Mouse (Mus musculus) MN1 (cell line): ENCODE data around the gene Bap1.

Experiments used
- DNase-seq: peaks from one replicate; pipeline ENCODE4 v3.0.0-alpha.2; 2016; ENCODE audit warnings: low spot score

Gene Bap1

GRCm38 (mm10) chr14:31233996-31234591 is 17.2 kb upstream of the Bap1 start:
- peak; percentile 82 for DNase-seq

DNA sequence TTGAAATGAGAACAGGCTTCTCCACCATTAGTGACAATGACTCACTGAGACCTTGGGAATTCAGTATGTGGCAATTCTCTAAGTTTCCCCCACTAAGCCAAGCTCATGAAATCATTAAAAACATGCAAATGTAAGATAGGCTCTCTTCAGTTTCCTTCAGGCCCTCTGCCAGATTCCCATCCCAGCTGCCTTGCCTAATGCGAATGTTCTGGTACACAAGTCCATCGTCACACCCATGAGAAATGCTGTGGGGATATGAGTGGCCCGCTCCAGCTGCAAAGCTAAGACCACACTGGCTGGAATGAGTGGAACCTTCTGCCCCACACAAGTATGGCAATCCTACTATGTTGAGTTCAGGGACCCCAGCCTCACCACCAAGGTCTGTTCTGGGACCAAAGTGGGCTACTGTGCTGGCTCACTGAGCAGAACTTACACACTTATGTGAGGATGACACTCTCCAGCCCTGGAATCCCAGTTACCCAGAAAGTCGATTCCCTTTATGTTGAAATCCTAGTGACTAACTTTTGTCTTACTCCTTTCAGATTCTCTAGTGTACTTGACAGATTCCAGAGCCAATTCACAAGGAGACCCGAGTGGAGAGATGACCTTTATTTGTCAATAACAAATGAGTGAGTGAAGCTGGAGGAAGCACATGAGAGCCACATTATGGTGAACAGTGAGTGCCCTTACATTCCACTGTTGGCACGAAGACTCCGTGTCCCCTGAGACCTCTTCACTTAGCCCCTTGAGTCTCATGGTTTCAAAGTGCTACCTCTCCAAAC is 14.0 kb upstream of the Bap1 start:
- no peak for DNase-seq

DNA sequence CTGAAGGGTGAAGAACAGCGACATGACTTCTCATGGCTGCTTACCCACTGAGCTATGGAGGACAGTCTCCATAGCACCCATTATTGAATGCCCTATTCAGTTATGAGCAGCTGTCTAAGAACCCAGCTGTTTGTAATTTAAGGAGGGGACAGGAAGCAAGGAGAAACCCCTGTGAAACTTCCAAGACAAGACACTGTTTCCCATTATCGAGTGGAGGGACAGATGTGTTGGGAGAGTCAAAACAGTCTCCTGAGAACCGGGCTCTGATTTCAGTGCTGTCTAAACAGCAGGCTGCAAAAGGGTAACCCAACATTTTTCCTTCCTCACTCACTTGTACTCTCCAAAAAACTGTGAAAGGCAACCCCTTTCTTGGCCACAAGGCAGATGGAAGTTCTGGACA is 10.7 kb upstream of the Bap1 start:
- no peak for DNase-seq

DNA sequence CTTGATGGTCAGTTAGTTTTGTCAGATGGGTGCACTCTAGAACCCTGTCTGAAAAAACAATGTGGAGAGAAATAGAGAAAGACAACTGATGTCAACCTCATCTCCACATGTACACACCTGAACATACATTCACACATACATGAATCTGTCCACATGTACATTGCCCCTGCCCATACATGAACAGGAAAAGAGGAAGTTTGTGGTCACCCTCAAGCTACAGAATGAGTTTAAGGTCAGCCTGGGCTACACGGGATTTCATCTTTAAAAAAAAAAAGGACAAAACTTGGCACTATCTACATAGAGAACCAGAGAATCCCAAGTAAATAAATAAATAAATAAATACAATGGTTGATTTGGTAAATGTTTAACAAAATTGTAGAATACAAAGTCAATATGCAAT is 6.5 kb upstream of the Bap1 start:
- no peak for DNase-seq

DNA sequence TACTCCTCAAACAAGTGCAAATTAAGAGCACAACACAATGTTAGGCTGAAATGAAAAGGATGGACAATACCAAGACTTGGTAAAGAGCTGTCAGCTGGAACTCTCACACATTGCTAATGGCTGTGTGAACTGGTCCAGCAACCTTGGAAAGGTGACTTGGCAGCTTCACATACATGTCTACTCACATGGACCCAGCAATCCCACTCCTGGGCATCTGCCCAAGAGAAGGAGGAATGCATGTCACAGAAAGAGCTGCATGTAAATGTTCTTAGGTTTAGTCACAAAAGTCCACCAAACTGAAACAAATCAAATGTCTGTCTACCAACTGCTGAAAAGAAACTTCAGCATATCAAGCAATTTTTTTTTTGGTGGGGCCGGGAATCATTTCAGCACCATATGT is 5.3 kb upstream of the Bap1 start:
- no peak for DNase-seq

DNA sequence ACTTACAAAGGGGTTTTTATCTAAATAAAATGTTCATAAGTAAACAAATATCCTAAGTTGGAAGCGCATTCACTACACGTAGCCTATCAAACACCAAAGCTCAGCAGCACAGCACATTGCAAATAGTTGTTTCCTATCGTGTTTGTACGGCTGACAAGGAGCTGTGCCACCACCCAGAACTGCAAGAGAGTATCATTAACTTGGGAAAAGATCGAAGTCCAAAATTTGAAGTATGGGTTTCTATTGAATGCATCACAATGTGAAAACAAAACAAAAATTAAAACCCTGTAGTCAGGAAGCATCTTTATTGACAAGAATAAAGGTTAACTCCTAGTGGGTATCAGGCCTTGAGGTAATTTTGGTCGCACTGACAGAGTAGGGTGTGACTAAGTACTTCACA is 2.9 kb upstream of the Bap1 start:
- no peak for DNase-seq

GRCm38 (mm10) chr14:31250222-31251083 is 797 bp upstream of the Bap1 start:
- no peak for DNase-seq

- DNase-seq = no peak
Measured at GRCm38 (mm10) chr14:31251626-31252025, 376 bp downstream of the Bap1 start.

DNA sequence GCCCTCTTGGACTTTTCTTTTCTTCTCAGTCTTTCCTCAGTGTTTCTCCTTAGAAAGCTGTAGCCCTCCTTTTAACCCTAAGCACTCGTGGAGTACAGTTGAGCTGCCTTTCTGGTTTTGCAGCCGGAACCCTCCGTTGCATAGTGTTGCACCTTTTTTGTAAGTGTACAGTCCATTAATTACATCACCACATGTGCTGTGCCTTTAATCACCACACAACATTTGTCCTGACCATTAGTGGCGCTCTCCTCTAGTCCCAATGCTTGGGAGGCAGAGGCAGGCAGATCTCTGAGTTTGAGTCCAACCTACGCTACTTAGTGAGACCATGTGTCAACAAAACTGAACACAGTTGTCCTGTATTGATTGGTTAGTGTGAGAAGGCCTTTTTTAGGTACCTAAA is 841 bp downstream of the Bap1 start:
- peak; percentile 31 for DNase-seq

GRCm38 (mm10) chr14:31258476-31259050 is 7.3 kb downstream of the Bap1 start:
- no peak for DNase-seq

DNA sequence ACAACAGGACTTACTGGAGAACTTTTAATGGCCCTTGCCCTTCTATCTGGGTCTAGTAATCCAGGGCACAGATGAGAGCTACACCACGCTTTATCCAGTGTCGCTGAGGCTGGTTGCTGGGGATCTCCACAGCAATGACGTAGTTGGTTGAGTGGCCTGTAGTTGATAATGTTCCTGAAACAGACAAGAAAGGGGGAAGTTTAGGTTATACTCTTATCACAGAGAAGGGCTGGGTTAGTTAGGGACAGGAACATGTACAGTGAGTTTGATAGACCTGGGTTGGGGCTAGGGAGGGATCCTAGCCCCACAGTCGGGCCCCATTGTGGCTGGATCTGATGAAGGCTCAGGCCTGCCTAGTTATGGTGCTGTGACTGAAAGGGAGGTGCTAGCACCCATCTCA is 9.1 kb downstream of the Bap1 start:
- no peak for DNase-seq

- no peak for DNase-seq
Measured at GRCm38 (mm10) chr14:31260932-31261331, 9.7 kb downstream of the Bap1 start.

GRCm38 (mm10) chr14:31267649-31268048 is 16.4 kb downstream of the Bap1 start:
- no peak for DNase-seq

GRCm38 (mm10) chr14:31268301-31269001 is 17.2 kb downstream of the Bap1 start:
- peak; percentile 45 for DNase-seq

GRCm38 (mm10) chr14:31269456-31270100 is 18.3 kb downstream of the Bap1 start:
- no peak for DNase-seq

DNA sequence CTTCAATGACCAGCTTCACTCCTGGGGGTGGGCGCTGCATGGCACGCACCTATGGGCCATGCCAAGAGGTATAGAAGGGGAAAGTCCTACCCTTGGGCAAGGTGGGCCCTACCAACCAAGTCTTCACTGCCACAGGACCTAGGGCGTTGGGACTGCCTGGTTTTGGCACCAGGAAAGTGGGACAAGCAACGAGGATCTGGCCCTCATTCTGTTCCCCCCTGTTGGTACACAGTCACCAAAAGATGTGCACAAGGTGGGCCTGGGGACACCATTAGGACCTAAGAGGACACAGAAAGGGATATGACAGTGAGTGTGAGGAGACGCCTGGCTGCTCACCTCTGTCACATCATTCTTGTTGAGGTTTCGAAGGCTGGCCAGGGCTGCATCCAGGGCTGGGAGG is 19.9 kb downstream of the Bap1 start:
- no peak for DNase-seq

GRCm38 (mm10) chr14:31272164-31272563 is 20.9 kb downstream of the Bap1 start:
- peak; percentile 66 for DNase-seq

DNA sequence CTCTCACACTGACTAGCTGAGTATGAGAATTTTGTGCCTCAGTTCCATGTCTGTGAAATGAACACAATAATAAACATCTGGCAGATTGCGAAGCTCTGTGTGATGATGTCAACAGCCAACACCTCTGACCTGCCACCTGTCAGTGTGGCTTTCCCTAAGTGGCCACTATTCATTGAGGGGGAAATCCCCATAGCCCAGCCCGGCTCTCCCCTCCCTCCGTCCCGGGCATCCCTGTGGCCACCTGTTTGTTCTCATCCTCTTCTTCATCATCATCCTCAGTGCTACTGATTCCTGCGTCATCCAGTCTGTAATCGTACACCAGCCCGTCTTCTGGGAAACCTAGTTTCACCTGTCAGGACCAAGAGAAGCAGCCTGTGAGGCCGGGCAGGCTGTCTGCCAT is 34.5 kb downstream of the Bap1 start:
- DNase-seq = no peak
